Mouse (Mus musculus) erythroblast, embryonic 14.5 days (primary cell): Measurements from ENCODE around the gene Tmem131l.

Experiments
- GATA1 ChIP-seq: IDR thresholded peaks from 2 replicates; pipeline ENCODE4 v1.6.1; 2012; ENCODE audit warnings: low read length, inconsistent platforms, mixed read lengths
- TAL1 ChIP-seq: IDR thresholded peaks from 3 replicates; pipeline ENCODE4 v1.6.1; 2012; ENCODE audit warnings: low read length, inconsistent platforms, mixed read lengths

GRCm38 (mm10) chr3:84038981-84039645, 862 bp downstream of the Tmem131l start:
- TF ChIP-seq GATA1 (no peak), TAL1 (no peak)
